Mouse (Mus musculus): ENCODE measurements around the gene Uts2. TPM values are rescaled to one million over a fixed set of nuclear protein-coding genes. Genes with fewer than 3 reads are reported as not detected.

Uts2 gene
- total and polyA plus RNA-seq, 3 experiments, result not detected

GRCm38 (mm10) chr4:150966556-150966955 lies 30.3 kb upstream of the Uts2 start:
- Histone ChIP-seq H3K27me3 (replicated peaks) (no peaks in the 10 kb centered on the region), H3K4me2 (ENCODE audit: insufficient read depth, low read depth, poor library complexity, severe bottlenecking) (peak overlapping the region; percentile 47), H3K9me3 (replicated peaks; ENCODE audit: low read length) (peaks cover 1% of the 10 kb centered on the region), H3K36me3 (replicated peaks in 1 of 2; ENCODE audit: control insufficient read depth in 1 of 2, insufficient read depth in 1 of 2, low read length in 1 of 2) (no peaks in the 10 kb centered on the region), H3K27ac (ENCODE audit: insufficient read depth, low read depth) (no peak overlapping the region), H3K79me2 (replicated peaks; ENCODE audit: control insufficient read depth, extremely low read depth, insufficient read depth, poor library complexity, severe bottlenecking) (no peaks in the 10 kb centered on the region), H3K9ac (ENCODE audit: insufficient read depth, low read depth) (no peak overlapping the region), H3K4me1 (ENCODE audit: control insufficient read depth in 1 of 2, insufficient read depth in 2 of 2) (peaks cover 0 to 18% of the 10 kb centered on the region in 2 experiments; a peak in 2 of 4 replicates), H3K4me3 (replicated peaks in 1 of 3; ENCODE audit: low read depth in 2 of 3, low read length in 2 of 3, poor library complexity in 1 of 3) (no peak overlapping the region)
- peak; percentile 87 for TF ChIP-seq SMC3 (IDR thresholded peaks at IDR 0.05; ENCODE audit: low read depth, low read length)
- no peak for TF ChIP-seq RCOR1 (conservative IDR thresholded peaks at IDR 0.05; ENCODE audit: low read depth, low read length)
- TF ChIP-seq KAT2A (IDR thresholded peaks at IDR 0.05; ENCODE audit: insufficient replicate concordance, low read length), result no peak
- no peak for TF ChIP-seq HCFC1 (IDR thresholded peaks at IDR 0.05; ENCODE audit: low read depth, low read length)
- TF ChIP-seq MAFK (IDR thresholded peaks at IDR 0.05; ENCODE audit: insufficient replicate concordance, low read length), result no peak
- TF ChIP-seq CTCF (conservative IDR thresholded peaks at IDR 0.05 in 1 of 2, IDR thresholded peaks at IDR 0.05 in 1 of 2; ENCODE audit: low read depth in 2 of 2, low read length in 2 of 2), result peak; percentile 70 to 97
- no peak for TF ChIP-seq TCF12 (IDR thresholded peaks at IDR 0.05; ENCODE audit: low read depth, low read length)
- TF ChIP-seq BHLHE40 (IDR thresholded peaks at IDR 0.05; ENCODE audit: low read depth, low read length), result no peak
- no peak for TF ChIP-seq EP300 (IDR thresholded peaks at IDR 0.05; ENCODE audit: low read length)
- no peak for TF ChIP-seq NRF1 (IDR thresholded peaks at IDR 0.05; ENCODE audit: low read depth, low read length)
- TF ChIP-seq ZMIZ1 (IDR thresholded peaks at IDR 0.05; ENCODE audit: low read depth, low read length), result no peak
- peak; percentile 93 for TF ChIP-seq RAD21 (IDR thresholded peaks at IDR 0.05; ENCODE audit: low read depth, low read length)
- no peak for TF ChIP-seq ETS1 (conservative IDR thresholded peaks at IDR 0.05; ENCODE audit: low read depth, low read length)
- TF ChIP-seq USF2 (conservative IDR thresholded peaks at IDR 0.05; ENCODE audit: low read depth, low read length), result no peak
- TF ChIP-seq JUND (conservative IDR thresholded peaks at IDR 0.05; ENCODE audit: low read depth, low read length), result no peak
- TF ChIP-seq CHD2 (IDR thresholded peaks at IDR 0.05; ENCODE audit: low read length), result no peak
- no peak for TF ChIP-seq UBTF (IDR thresholded peaks at IDR 0.05; ENCODE audit: low read depth, low read length)
- TF ChIP-seq IRF4 (IDR thresholded peaks at IDR 0.05; ENCODE audit: low read depth, low read length), result no peak; the same call in 1 of the 2 replicates
- no peak for TF ChIP-seq SIN3A (IDR thresholded peaks at IDR 0.05; ENCODE audit: low read length)
- TF ChIP-seq POLR2A (IDR thresholded peaks at IDR 0.05; ENCODE audit: low read depth, low read length), result no peak
- no peak for TF ChIP-seq MAX (IDR thresholded peaks at IDR 0.05; ENCODE audit: low read length)
- peak; percentile 54 for TF ChIP-seq ZC3H11A (IDR thresholded peaks at IDR 0.05; ENCODE audit: low read depth, low read length)
- TF ChIP-seq GABPA (IDR thresholded peaks at IDR 0.05; ENCODE audit: insufficient replicate concordance, low read depth, low read length), result no peak
- TF ChIP-seq TBP (conservative IDR thresholded peaks at IDR 0.05; ENCODE audit: low read depth, low read length), result no peak
- TF ChIP-seq ELF1 (IDR thresholded peaks at IDR 0.05; ENCODE audit: low read depth, low read length), result no peak
- no peak for TF ChIP-seq JUN (IDR thresholded peaks at IDR 0.05; ENCODE audit: insufficient read depth, low read depth, low read length)
- TF ChIP-seq ZNF384 (IDR thresholded peaks at IDR 0.05; ENCODE audit: low read depth, low read length), result no peak
- no peak; the same call in 1 of the 2 replicates for TF ChIP-seq MYC (IDR thresholded peaks at IDR 0.05; ENCODE audit: low read depth, low read length)
- TF ChIP-seq POLR2AphosphoS2 (IDR thresholded peaks at IDR 0.05; ENCODE audit: low read depth, low read length), result no peak
- in situ Hi-C loops (cut with MboI; ENCODE audit: low pct_ligation_motif_present, low pct_unique_long_range_greater_than_20kb, low sequenced_read_pairs), result loop anchor here (5.0 to 10.0 kb wide), 3 partner anchors 41 to 176 kb away; no protein-coding TSS in a partner anchor
- DNase-seq (ENCODE audit: extremely low read depth), result peak; percentile 80
- dilution Hi-C loops (cut with MboI; ENCODE audit: extremely low pct_ligation_motif_present, extremely low pct_unique_long_range_greater_than_20kb, low sequenced_read_pairs), result no loop called here

Measured in CH12.LX (cell line).